Mouse (Mus musculus) CH12.LX (cell line): ENCODE measurements at regions not wholly inside any gene's neighbourhood (a gene's known extent, or its start where the extent isn't known, plus 50 kb on each side); places are given as distances from the start of the nearest gene placed in this dataset.

ENCODE experiments used
- CTCF ChIP-seq, 2 experiments: IDR thresholded peaks in 1 of 2; conservative IDR thresholded peaks in 1 of 2; 2 replicates each; pipeline ENCODE4 v1.5.1; 2011 to 2012; ENCODE audit warnings: low read depth in 2 of 2, low read length in 2 of 2, improper control_type of control experiment in 1 of 2, inconsistent platforms in 1 of 2, mild to moderate bottlenecking in 1 of 2, moderate library complexity in 1 of 2
- E2F4 ChIP-seq: IDR thresholded peaks from 2 replicates; pipeline ENCODE4 v1.6.1; 2011; ENCODE audit warnings: low read depth, low read length, improper control_type of control experiment; ENCODE audit not compliant: insufficient replicate concordance
- EP300 ChIP-seq: IDR thresholded peaks from 2 replicates; pipeline ENCODE4 v1.6.1; 2011; ENCODE audit warnings: low read length, improper control_type of control experiment
- GABPA ChIP-seq: IDR thresholded peaks from 2 replicates; pipeline ENCODE4 v1.6.1; 2012; ENCODE audit warnings: low read depth, low read length, improper control_type of control experiment, inconsistent platforms; ENCODE audit not compliant: insufficient replicate concordance
- HCFC1 ChIP-seq: IDR thresholded peaks from 2 replicates; pipeline ENCODE4 v1.6.1; 2012; ENCODE audit warnings: low read depth, mild to moderate bottlenecking, inconsistent platforms, low read length, improper control_type of control experiment
- KAT2A ChIP-seq: IDR thresholded peaks from 2 replicates; pipeline ENCODE4 v1.6.1; 2012; ENCODE audit warnings: low read length, improper control_type of control experiment, inconsistent platforms; ENCODE audit not compliant: insufficient replicate concordance
- MAFK ChIP-seq: IDR thresholded peaks from 2 replicates; pipeline ENCODE4 v1.6.1; 2011; ENCODE audit warnings: low read length, improper control_type of control experiment; ENCODE audit not compliant: insufficient replicate concordance
- MEF2A ChIP-seq: IDR thresholded peaks from 2 replicates; pipeline ENCODE4 v1.6.1; 2014; ENCODE audit warnings: low read depth, mild to moderate bottlenecking, inconsistent platforms, low read length, improper control_type of control experiment, borderline replicate concordance
- POLR2A ChIP-seq: IDR thresholded peaks from 2 replicates; pipeline ENCODE4 v1.6.1; 2011; ENCODE audit warnings: low read depth, mild to moderate bottlenecking, improper control_type of control experiment, low read length
- SIN3A ChIP-seq: IDR thresholded peaks from 2 replicates; pipeline ENCODE4 v1.6.1; 2012; ENCODE audit warnings: low read length, improper control_type of control experiment, inconsistent platforms
- TCF12 ChIP-seq: IDR thresholded peaks from 2 replicates; pipeline ENCODE4 v1.6.1; 2014; ENCODE audit warnings: low read depth, mild to moderate bottlenecking, inconsistent platforms, low read length, improper control_type of control experiment
- ZMIZ1 ChIP-seq: IDR thresholded peaks from 2 replicates; pipeline ENCODE4 v1.6.1; 2012; ENCODE audit warnings: low read depth, mild to moderate bottlenecking, inconsistent platforms, low read length, improper control_type of control experiment
- ZNF384 ChIP-seq: IDR thresholded peaks from 2 replicates; pipeline ENCODE4 v1.6.1; 2012; ENCODE audit warnings: low read depth, low read length, improper control_type of control experiment, inconsistent platforms

DNA sequence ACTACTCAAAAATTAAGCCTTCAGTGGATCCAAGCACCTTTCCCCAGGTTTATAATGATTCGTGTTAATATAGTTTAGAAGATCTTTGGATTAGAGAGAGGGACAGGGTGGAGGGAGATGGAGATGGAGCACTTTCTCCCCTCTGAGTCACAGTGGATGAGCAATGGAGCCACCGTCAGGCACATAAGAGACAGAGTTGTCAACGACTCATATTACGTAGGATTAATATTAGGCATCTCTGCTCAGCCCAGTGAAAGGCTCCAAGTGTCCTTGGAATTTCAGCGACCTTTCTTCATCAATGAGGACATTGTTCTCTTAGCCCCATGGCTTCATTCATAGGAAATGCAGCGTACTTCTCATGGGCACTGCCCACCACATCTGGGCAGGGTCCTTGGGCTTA is 270.4 kb downstream of the Plpp3 start:
- no peak for TF ChIP-seq CTCF (conservative IDR thresholded peaks at IDR 0.05 in 1 of 2, IDR thresholded peaks at IDR 0.05 in 1 of 2; ENCODE audit: low read depth in 2 of 2, low read length in 2 of 2)
- no peak for TF ChIP-seq SIN3A
- TF ChIP-seq POLR2A: no peak
- TF ChIP-seq EP300: no peak
- TF ChIP-seq MAFK: no peak
- TF ChIP-seq KAT2A: no peak
- TF ChIP-seq ZNF384: no peak
- no peak for TF ChIP-seq MEF2A
- no peak for TF ChIP-seq E2F4
- TF ChIP-seq ZMIZ1: no peak
- no peak for TF ChIP-seq TCF12
- TF ChIP-seq HCFC1: no peak
- no peak for TF ChIP-seq GABPA
